Comparison of ENCODE assay signal across 14 mouse cellular contexts in the genomic region with DNA sequence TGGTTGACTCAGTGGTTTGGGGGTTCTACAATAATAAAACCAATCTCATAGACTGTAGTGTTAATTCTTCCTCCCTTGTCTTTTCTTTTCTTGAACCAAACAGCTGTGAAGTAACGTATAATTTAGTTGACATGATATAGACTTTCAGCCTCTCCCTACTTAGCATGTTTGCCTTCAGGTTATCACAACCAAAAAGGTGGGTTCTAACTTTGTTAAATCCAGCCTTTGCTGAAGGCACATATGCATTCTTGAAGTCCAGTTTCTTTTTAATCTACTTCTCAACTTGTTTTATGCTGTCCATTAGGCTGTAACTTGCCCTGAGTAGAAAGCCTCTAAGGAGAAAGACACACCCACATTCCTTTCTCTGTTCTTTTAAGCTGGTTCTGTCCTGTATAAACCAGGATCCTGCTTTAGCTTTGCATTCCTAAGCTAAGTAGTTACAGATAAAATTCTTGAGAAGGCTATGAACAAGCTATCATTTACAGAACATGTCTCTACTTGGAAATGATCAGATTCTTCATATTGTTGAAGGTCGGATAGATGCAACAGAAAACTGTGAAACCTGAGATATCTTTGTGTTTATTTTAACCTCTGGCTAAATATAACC. TPM values are rescaled to one million over a fixed set of nuclear protein-coding genes. Genes with fewer than 3 reads are reported as not detected.
DNase-seq lines count a peak whose midpoint lies in the region; ATAC-seq and TF ChIP-seq lines count a peak whose summit lies in the region.
"Had no signal": no experiment of that assay in that cellular context is flagged by ENCODE, and none has a peak within 500 bp of the region (broad histone marks: within the 10 kb centered on the region; RNA-seq: fewer than 3 reads in every experiment).

No protein-coding gene starts in this region.

- peak; percentile 96 for ATAC-seq in kidney, embryonic 16.5 days (ENCODE audit: low FRiP score, low TSS enrichment)
- peak; percentile 66 for ATAC-seq in stomach, embryonic 15.5 days (ENCODE audit: insufficient read depth, low FRiP score, low read depth)
- no peak for ATAC-seq in midbrain, embryonic 16.5 days
- ATAC-seq: forebrain, embryonic 16.5 days had no signal

- no peak overlapping the region for H3K4me3 ChIP-seq in kidney, embryonic 16.5 days (ENCODE audit: low read length)
- H3K4me3 ChIP-seq in stomach, embryonic 15.5 days (replicated peaks): no peak overlapping the region
- H3K4me3 ChIP-seq in midbrain, embryonic 16.5 days (ENCODE audit: low read depth, low read length): no peak overlapping the region
- H3K4me3 ChIP-seq: hindbrain, embryonic 15.5 days; neural tube, embryonic 12.5 days had no signal

- DNase-seq in kidney, postnatal 10 days: no peak
- peak; percentile 7 for DNase-seq in brain, embryonic 14.5 days (ENCODE audit: low read depth)
- peak; percentile 18 for DNase-seq in hindlimb bud, embryonic 11.5 days (ENCODE audit: extremely low spot score, low read depth, low spot score)
- no peak for DNase-seq in layer of hippocampus, adult 9-10 months (ENCODE audit: low spot score)
- DNase-seq: cerebellum, postnatal 10 days; right cerebral cortex, postnatal 14 days; thymus, postnatal 25 days had no signal

- no peaks in the 10 kb centered on the region for H3K36me3 ChIP-seq in kidney, embryonic 16.5 days (ENCODE audit: insufficient read depth, low read length)
- no peaks in the 10 kb centered on the region for H3K36me3 ChIP-seq in stomach, embryonic 15.5 days
- no peaks in the 10 kb centered on the region for H3K36me3 ChIP-seq in midbrain, embryonic 16.5 days (ENCODE audit: control insufficient read depth, insufficient read depth, low read length)
- H3K36me3 ChIP-seq: hindbrain, embryonic 15.5 days; neural tube, embryonic 12.5 days had no signal

- TF ChIP-seq CTCF in brain, embryonic 14.5 days (IDR thresholded peaks at IDR 0.05; ENCODE audit: borderline replicate concordance, extremely low read depth, insufficient read depth, insufficient read length): no peak

- 28% methylated on average over 2 of the region's 2 CpGs for WGBS in kidney, embryonic 16.5 days
- WGBS in stomach, embryonic 15.5 days: 28% methylated on average over 2 of the region's 2 CpGs
- WGBS in midbrain, embryonic 16.5 days: 64% methylated on average over 2 of the region's 2 CpGs

- H3K9ac ChIP-seq in kidney, embryonic 16.5 days (replicated peaks; ENCODE audit: low read length): no peak overlapping the region
- H3K9ac ChIP-seq in stomach, embryonic 15.5 days: no peak overlapping the region
- no peak overlapping the region for H3K9ac ChIP-seq in midbrain, embryonic 16.5 days (ENCODE audit: low read depth, low read length)
- H3K9ac ChIP-seq: hindbrain, embryonic 15.5 days; neural tube, embryonic 12.5 days had no signal

- H3K9me3 ChIP-seq in kidney, embryonic 16.5 days (ENCODE audit: low read length): no peaks in the 10 kb centered on the region
- H3K9me3 ChIP-seq in stomach, embryonic 15.5 days: no peaks in the 10 kb centered on the region
- H3K9me3 ChIP-seq in midbrain, embryonic 16.5 days (replicated peaks; ENCODE audit: control insufficient read depth, low read length, poor library complexity, severe bottlenecking): no peaks in the 10 kb centered on the region
- H3K9me3 ChIP-seq: hindbrain, embryonic 15.5 days; neural tube, embryonic 12.5 days had no signal

- no peak for TF ChIP-seq POLR2A in brain, embryonic 14.5 days (IDR thresholded peaks at IDR 0.05; ENCODE audit: borderline replicate concordance, extremely low read depth, insufficient read depth, insufficient read length, poor library complexity, severe bottlenecking)

- no peaks in the 10 kb centered on the region for H3K27me3 ChIP-seq in kidney, embryonic 16.5 days (ENCODE audit: insufficient read depth, low read length)
- H3K27me3 ChIP-seq in stomach, embryonic 15.5 days (replicated peaks): no peaks in the 10 kb centered on the region
- H3K27me3 ChIP-seq in midbrain, embryonic 16.5 days (ENCODE audit: control insufficient read depth, insufficient read depth, low read depth, low read length): no peaks in the 10 kb centered on the region
- H3K27me3 ChIP-seq: hindbrain, embryonic 15.5 days; neural tube, embryonic 12.5 days had no signal

- no peak overlapping the region for H3K4me2 ChIP-seq in kidney, embryonic 16.5 days (replicated peaks; ENCODE audit: low read depth, low read length)
- H3K4me2 ChIP-seq in stomach, embryonic 15.5 days: no peak overlapping the region
- H3K4me2 ChIP-seq in midbrain, embryonic 16.5 days (ENCODE audit: low read length): no peak overlapping the region
- H3K4me2 ChIP-seq: hindbrain, embryonic 15.5 days; neural tube, embryonic 12.5 days had no signal

- peak overlapping the region; percentile 73; the same call in 1 of the 2 replicates for H3K27ac ChIP-seq in kidney, embryonic 16.5 days (ENCODE audit: low read length)
- H3K27ac ChIP-seq in stomach, embryonic 15.5 days: no peak overlapping the region
- H3K27ac ChIP-seq in midbrain, embryonic 16.5 days (ENCODE audit: low read length): no peak overlapping the region
- H3K27ac ChIP-seq: hindbrain, embryonic 15.5 days; macrophage; neural tube, embryonic 12.5 days had no signal

- peaks cover 10% of the 10 kb centered on the region; the same call in 1 of the 2 replicates for H3K4me1 ChIP-seq in kidney, embryonic 16.5 days (ENCODE audit: insufficient read depth, low read length)
- H3K4me1 ChIP-seq in stomach, embryonic 15.5 days: no peaks in the 10 kb centered on the region
- H3K4me1 ChIP-seq in midbrain, embryonic 16.5 days (ENCODE audit: control insufficient read depth, insufficient read depth, low read length): no peaks in the 10 kb centered on the region
- H3K4me1 ChIP-seq: hindbrain, embryonic 15.5 days had no signal

RNA-seq across cellular contexts. Expression of a gene that starts 8.0 kb away (rescaled TPM):
- 138 and 147 TPM in 2 replicates for polyA plus RNA-seq in kidney, embryonic 16.5 days (2015; fragmentation: Nextera tagmentation; extraction: Ambion mirVana)
- polyA plus RNA-seq in brain, embryonic 14.5 days (2012; rRNA removed): 37.4 and 56.1 TPM in 2 replicates
- polyA plus RNA-seq in stomach, embryonic 15.5 days (2015; fragmentation: Nextera tagmentation; extraction: Ambion mirVana): 88.9 and 92.3 TPM in 2 replicates
- polyA plus RNA-seq in midbrain, embryonic 16.5 days (2015; fragmentation: Nextera tagmentation; extraction: Ambion mirVana): 70.4 and 80.8 TPM in 2 replicates

Comparison
In these comparisons a context has a peak if more than half of its experiments do, and no peak if none do; other contexts are left out.
1. DNase-seq: peak in brain, embryonic 14.5 days (single experiment) and hindlimb bud, embryonic 11.5 days (single experiment); none in kidney, postnatal 10 days (single experiment) and layer of hippocampus, adult 9-10 months (single experiment).